Mouse (Mus musculus) T-cell, adult 66 days (primary cell): ENCODE measurements around the gene Themis3. TPM values are rescaled to one million over a fixed set of nuclear protein-coding genes. Genes with fewer than 3 reads are reported as not detected.

Source experiments
- total RNA-seq, 2 experiments: library from RNA; stranded (reverse); gene quantifications; 3 replicates in 1 of 2; 4 replicates in 1 of 2; pipeline ENCODE4 v1.2.4; 2023

Gene Themis3
- under 1 TPM; 0.84 to 0.95 TPM for total RNA-seq

GRCm38 (mm10) chr17:66594435-66594834 is at the start of gene Themis3:
Themis3 (minus strand) TSS chr17:66594621.

GRCm38 (mm10) chr17:66519554-66520553 is 74.6 kb downstream of the Themis3 start, which contains the start of gene Rab12:
Rab12 (minus strand) TSS chr17:66519729.

Other genes with a start within 250 kb of the Themis3 start
- gene Mtcl1, start 144.9 kb downstream of the Themis3 start, total RNA-seq = not detected
- gene Rab12, start 74.9 kb downstream of the Themis3 start, total RNA-seq = 10 to 100 TPM; 57.3 to 59.7 TPM